Mouse (Mus musculus) kidney, adult 2 months (tissue): ENCODE results near the gene Gabrg3.

Source experiments
- CTCF ChIP-seq: fragments of 200-500 bp; conservative IDR thresholded peaks from 2 replicates; pipeline ENCODE4 v1.5.1; 2011; ENCODE audit warnings: low read depth, mild to moderate bottlenecking, control low read depth, low read length, moderate library complexity, mixed read lengths; ENCODE audit not compliant: insufficient read depth, insufficient read length
- POLR2A ChIP-seq: fragments of 200-500 bp; IDR thresholded peaks from one replicate; pipeline ENCODE4 v1.6.1; 2011; ENCODE audit warnings: low read depth, low read length, control low read depth

- TF ChIP-seq POLR2A, result no peak
- TF ChIP-seq CTCF, result no peak
Measured at GRCm38 (mm10) chr7:57293564-57293963, 93.4 kb downstream of the Gabrg3 start.
